Comparison of ENCODE assay signal across 8 mouse cellular contexts in genomic region chr8:95352871-95353866, GRCm38 (mm10). TPM values are rescaled to one million over a fixed set of nuclear protein-coding genes. Genes with fewer than 3 reads are reported as not detected.
DNase-seq lines count a peak whose midpoint lies in the region; ATAC-seq lines count a peak whose summit lies in the region.

No protein-coding gene starts in this region.

- H3K27me3 ChIP-seq in heart, embryonic 15.5 days = no peaks in the 10 kb centered on the region
- no peaks in the 10 kb centered on the region for H3K27me3 ChIP-seq in midbrain, embryonic 11.5 days (ENCODE audit: control insufficient read depth, insufficient read depth, low read length)

- H3K27ac ChIP-seq in heart, embryonic 15.5 days = peak overlapping the region; percentile 97
- H3K27ac ChIP-seq in midbrain, embryonic 11.5 days (ENCODE audit: low read depth, low read length) = peak overlapping the region; percentile 80

- 2% methylated on average over 62 of the region's 62 CpGs for WGBS in heart, embryonic 15.5 days
- 2% methylated on average over 62 of the region's 62 CpGs for WGBS in midbrain, embryonic 11.5 days

- peak overlapping the region; percentile 90 for H3K4me3 ChIP-seq in heart, embryonic 15.5 days
- peak overlapping the region; percentile 82 for H3K4me3 ChIP-seq in midbrain, embryonic 11.5 days (ENCODE audit: low read depth, low read length)

- peak; percentile 13; the same call in 1 of the 2 replicates for ATAC-seq in frontal cortex, adult (ENCODE audit: low TSS enrichment)
- ATAC-seq in heart, embryonic 15.5 days (replicated peaks; ENCODE audit: insufficient number of reproducible peaks, insufficient read depth, low FRiP score, low read depth) = peak; percentile 36
- ATAC-seq in midbrain, embryonic 11.5 days (ENCODE audit: low FRiP score) = peak; percentile 72

- H3K4me2 ChIP-seq in heart, embryonic 15.5 days = peak overlapping the region; percentile 89
- peak overlapping the region; percentile 90 for H3K4me2 ChIP-seq in midbrain, embryonic 11.5 days

- no peaks in the 10 kb centered on the region for H3K36me3 ChIP-seq in heart, embryonic 15.5 days
- H3K36me3 ChIP-seq in midbrain, embryonic 11.5 days (ENCODE audit: control insufficient read depth, insufficient read depth, low read length) = no peaks in the 10 kb centered on the region

- H3K9me3 ChIP-seq in heart, embryonic 15.5 days (replicated peaks) = no peaks in the 10 kb centered on the region
- no peaks in the 10 kb centered on the region for H3K9me3 ChIP-seq in midbrain, embryonic 11.5 days (ENCODE audit: control insufficient read depth, low read length)

- DNase-seq in frontal cortex, postnatal 25 days (ENCODE audit: low spot score in 2 of 2) = no peak
- DNase-seq in ZHBTc4 (ENCODE audit: low read depth, low spot score) = peak; percentile 73
- DNase-seq in embryo, embryonic 9.5 days (ENCODE audit: extremely low spot score) = peak; percentile 77
- DNase-seq in kidney, postnatal 4 days = peak; percentile 68 to 80
- peak; percentile 97 for DNase-seq in midbrain, embryonic 11.5 days (ENCODE audit: low spot score, missing footprints)
- DNase-seq in urinary bladder, postnatal 36 days (ENCODE audit: low spot score in 2 of 2) = peak; percentile 46 to 48

- H3K4me1 ChIP-seq in heart, embryonic 15.5 days (replicated peaks) = peaks cover 77% of the 10 kb centered on the region
- peaks cover 10% of the 10 kb centered on the region for H3K4me1 ChIP-seq in midbrain, embryonic 11.5 days (ENCODE audit: control insufficient read depth, insufficient read depth, low read length)

- H3K9ac ChIP-seq in heart, embryonic 15.5 days = peak overlapping the region; percentile 97
- H3K9ac ChIP-seq in midbrain, embryonic 11.5 days (ENCODE audit: low read length) = peak overlapping the region; percentile 93

RNA-seq across cellular contexts. Expression of gene Mmp15, which starts 1.1 kb away (rescaled TPM):
- 35.2 and 42.8 TPM in 2 replicates for polyA plus RNA-seq in heart, embryonic 15.5 days (2015; fragmentation: Nextera tagmentation; extraction: Ambion mirVana)
- 11.7 and 13.5 TPM in 2 replicates for polyA plus RNA-seq in midbrain, embryonic 11.5 days (2014; fragmentation: Nextera tagmentation; extraction: Ambion mirVana)

RNA-seq across cellular contexts. Expression of gene Usb1, which starts 21.1 kb away (rescaled TPM):
- polyA plus RNA-seq in heart, embryonic 15.5 days (2015; fragmentation: Nextera tagmentation; extraction: Ambion mirVana) = 26.7 and 32.0 TPM in 2 replicates
- polyA plus RNA-seq in midbrain, embryonic 11.5 days (2014; fragmentation: Nextera tagmentation; extraction: Ambion mirVana) = 33.3 and 37.6 TPM in 2 replicates

RNA-seq across cellular contexts. Expression of gene Zfp319, which starts 21.4 kb away (rescaled TPM):
- polyA plus RNA-seq in heart, embryonic 15.5 days (2015; fragmentation: Nextera tagmentation; extraction: Ambion mirVana) = 4.9 and 7.3 TPM in 2 replicates
- 8.3 and 8.6 TPM in 2 replicates for polyA plus RNA-seq in midbrain, embryonic 11.5 days (2014; fragmentation: Nextera tagmentation; extraction: Ambion mirVana)

RNA-seq across cellular contexts. Expression of gene Tepp, which starts 42.8 kb away (rescaled TPM):
- polyA plus RNA-seq in heart, embryonic 15.5 days (2015; fragmentation: Nextera tagmentation; extraction: Ambion mirVana) = 0.29 TPM in 1 of 2 replicates, not detected in the other
- 0.29 TPM in 1 of 2 replicates, not detected in the other for polyA plus RNA-seq in midbrain, embryonic 11.5 days (2014; fragmentation: Nextera tagmentation; extraction: Ambion mirVana)

RNA-seq across cellular contexts. Expression of gene Cngb1, which starts 46.8 kb away (rescaled TPM):
- 0.49 and 1.1 TPM in 2 replicates for polyA plus RNA-seq in heart, embryonic 15.5 days (2015; fragmentation: Nextera tagmentation; extraction: Ambion mirVana)
- 0.04 TPM in 1 of 2 replicates, not detected in the other for polyA plus RNA-seq in midbrain, embryonic 11.5 days (2014; fragmentation: Nextera tagmentation; extraction: Ambion mirVana)

Comparison
In these comparisons a context has a peak if more than half of its experiments do, and no peak if none do; other contexts are left out.
1. ATAC-seq: peak in every context shown above with its lines; median percentile 72 in midbrain, embryonic 11.5 days; 36 in heart, embryonic 15.5 days; 13 in frontal cortex, adult.
2. DNase-seq: peak in ZHBTc4 (single experiment), embryo, embryonic 9.5 days (single experiment), kidney, postnatal 4 days (2 of 2), midbrain, embryonic 11.5 days (single experiment) and urinary bladder, postnatal 36 days (2 of 2); none in frontal cortex, postnatal 25 days (0 of 2).